Mouse (Mus musculus): ENCODE measurements at regions not wholly inside any gene's neighbourhood (a gene's known extent, or its start where the extent isn't known, plus 50 kb on each side); places are given as distances from the start of the nearest gene placed in this dataset.

DNA sequence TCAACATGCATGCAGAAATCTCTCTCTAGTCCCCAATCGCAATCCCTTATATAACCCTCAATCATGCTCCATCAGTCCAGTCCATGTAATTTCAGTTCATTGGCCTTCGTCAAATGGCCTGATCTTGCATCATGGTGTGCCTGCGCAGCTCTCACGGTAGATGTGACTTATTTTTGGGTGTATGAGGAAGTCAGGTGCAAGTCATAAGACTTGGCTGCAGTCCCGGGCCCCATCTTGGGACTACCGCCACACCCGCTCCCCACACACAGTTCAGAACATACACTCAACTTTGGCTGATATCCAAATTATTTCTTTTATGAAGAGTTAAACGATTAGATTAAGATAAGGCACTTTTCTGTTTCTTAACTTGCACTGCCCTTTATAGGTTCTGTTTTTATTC, 504.7 kb upstream of the Itga1 start:
- TF ChIP-seq ZNF384 (IDR thresholded peaks at IDR 0.05; ENCODE audit: low read depth, low read length) (no peak), HCFC1 (IDR thresholded peaks at IDR 0.05; ENCODE audit: borderline replicate concordance, insufficient read depth, low read length) (no peak), CHD2 (IDR thresholded peaks at IDR 0.05; ENCODE audit: low read depth, low read length) (no peak), MAFK (IDR thresholded peaks at IDR 0.05; ENCODE audit: insufficient read depth, low read depth, low read length) (no peak)
